Mouse (Mus musculus) heart, embryonic 12.5 days (tissue): ENCODE data around the gene Gpsm3. TPM values are rescaled to one million over a fixed set of nuclear protein-coding genes. Genes with fewer than 3 reads are reported as not detected.
"Not testable (repeated sequence)": the region's sequence is repeated elsewhere in the genome, so short reads cannot be mapped to it uniquely, and the experiment has no call there.

Experiments
- ATAC-seq: fragments of 200-750 bp; cut with Nextera tagmentation; 2 replicates; pipeline ENCODE4 v1.8.0; 2017; ENCODE audit warnings: moderate TSS enrichment, moderate library complexity; ENCODE audit not compliant: insufficient number of reproducible peaks, low FRiP score
- H3K27ac ChIP-seq: fragments of 300-500 bp; sonication (generic); 2 replicates; pipeline ENCODE4 v1.5.1; 2016; ENCODE audit warnings: mild to moderate bottlenecking, moderate library complexity; ENCODE audit not compliant: poor library complexity, severe bottlenecking
- H3K27me3 ChIP-seq: fragments of 300-500 bp; sonication (generic); replicated peaks from 2 replicates; pipeline ENCODE4 v1.6.1; 2016; ENCODE audit warnings: mild to moderate bottlenecking, moderate library complexity
- H3K36me3 ChIP-seq: fragments of 300-500 bp; sonication (generic); 2 replicates; pipeline ENCODE4 v1.6.1; 2016; ENCODE audit warnings: mild to moderate bottlenecking, moderate library complexity
- H3K4me1 ChIP-seq: fragments of 300-500 bp; sonication (generic); replicated peaks from 2 replicates; pipeline ENCODE4 v1.6.1; 2016; ENCODE audit warnings: mild to moderate bottlenecking
- H3K4me2 ChIP-seq: fragments of 300-500 bp; sonication (generic); 2 replicates; pipeline ENCODE4 v1.6.1; 2016; ENCODE audit warnings: mild to moderate bottlenecking, moderate library complexity
- H3K4me3 ChIP-seq: fragments of 300-500 bp; sonication (generic); 2 replicates; pipeline ENCODE4 v1.5.1; 2016; ENCODE audit warnings: mild to moderate bottlenecking
- H3K9ac ChIP-seq: fragments of 300-500 bp; sonication (generic); 2 replicates; pipeline ENCODE4 v1.6.1; 2016; ENCODE audit warnings: mild to moderate bottlenecking, moderate library complexity
- H3K9me3 ChIP-seq: fragments of 300-500 bp; sonication (generic); replicated peaks from 2 replicates; pipeline ENCODE4 v1.6.1; 2016; ENCODE audit warnings: mild to moderate bottlenecking, moderate library complexity
- whole genome bisulfite sequencing: fragments of 180-500 bp; shearing (Covaris S2); methylation state at CpG from one replicate; pipeline ENCODE4 v1.1.7; 2016; 5-methylcytosine and 5-hydroxymethylcytosine counted together
- polyA plus RNA-seq: library from polyadenylated mRNA; unstranded; fragments of >200 nt; fragmentation: Nextera tagmentation; extraction: Ambion mirVana; gene quantifications from 2 replicates; pipeline ENCODE4 v1.2.1, GENCODE M21; 2016

Gene Gpsm3
- polyA plus RNA-seq: 4.4 and 4.6 TPM in 2 replicates

GRCm38 (mm10) chr17:34589681-34590101 lies at the start of gene Gpsm3:
Gene Gpsm3, plus strand, starts transcription at chr17:34589806.
- Histone ChIP-seq H3K4me3 (peak within 1 kb of the TSS; percentile 14; the same call in 1 of the 2 replicates), H3K9ac (peak within 1 kb of the TSS; percentile 98; the same call in 1 of the 2 replicates), H3K4me2 (peak within 1 kb of the TSS; percentile 76), H3K27ac (peak within 1 kb of the TSS; percentile 97), H3K36me3 (peaks cover 11% of the 10 kb centered on the region), H3K9me3 (no peaks in the 10 kb centered on the region), H3K4me1 (peaks cover 64% of the 10 kb centered on the region), H3K27me3 (no peaks in the 10 kb centered on the region)
- ATAC-seq: no peak
- 19% methylated on average over 7 of the region's 7 CpGs for WGBS

DNA sequence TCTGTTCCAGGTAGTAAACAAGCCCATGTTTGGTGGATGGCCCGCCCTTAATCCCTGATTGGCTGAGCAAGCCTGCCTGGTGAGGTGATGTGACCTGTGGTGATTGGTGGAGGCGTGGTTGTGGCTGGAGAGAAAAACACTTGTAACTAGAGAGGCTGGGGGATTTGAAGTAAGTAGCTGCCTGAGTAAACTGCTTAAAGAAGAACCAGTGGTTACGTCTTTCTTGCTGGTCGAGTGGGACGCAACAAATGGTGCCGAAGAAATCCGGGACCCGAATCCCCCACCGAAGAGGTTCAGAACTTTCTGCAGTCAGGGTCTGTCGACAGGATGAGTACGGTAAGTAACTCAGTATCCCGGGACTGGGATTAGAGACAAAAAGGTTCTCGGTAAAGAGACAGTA lies 46.0 kb upstream of the Gpsm3 start:
- H3K9ac ChIP-seq, H3K9me3 ChIP-seq, H3K27me3 ChIP-seq, H3K4me1 ChIP-seq, H3K36me3 ChIP-seq, H3K4me2 ChIP-seq, H3K27ac ChIP-seq, ATAC-seq, H3K4me3 ChIP-seq: not testable (repeated sequence)
- 87% methylated on average over 13 of the region's 13 CpGs for WGBS

DNA sequence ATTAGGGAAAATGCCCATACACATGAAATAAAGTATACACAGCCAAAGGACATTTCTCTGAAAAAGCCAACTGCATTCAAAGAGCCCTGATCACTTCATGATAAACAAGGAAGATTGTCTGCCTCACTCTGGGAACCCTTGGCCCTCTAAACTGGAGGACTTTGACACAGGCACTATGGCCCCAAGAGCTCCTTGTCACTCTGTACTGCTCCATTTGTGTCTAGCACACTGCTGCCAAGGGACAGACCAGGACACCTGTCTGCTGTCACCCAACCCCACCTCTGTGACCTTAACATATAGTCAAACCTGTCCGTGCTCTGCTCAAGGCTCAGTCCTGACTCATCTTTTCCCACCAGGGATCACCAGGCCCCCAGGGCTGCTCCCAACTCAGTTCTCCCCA lies 42.8 kb upstream of the Gpsm3 start:
- Histone ChIP-seq H3K36me3 (no peaks in the 10 kb centered on the region), H3K9ac (no peak overlapping the region), H3K4me2 (no peak overlapping the region), H3K4me1 (no peaks in the 10 kb centered on the region), H3K27me3 (no peaks in the 10 kb centered on the region; the same call in 1 of the 2 replicates), H3K27ac (no peak overlapping the region), H3K9me3 (no peaks in the 10 kb centered on the region), H3K4me3 (no peak overlapping the region)
- no peak for ATAC-seq
- 83% methylated on average over 1 of the region's 1 CpGs for WGBS

DNA sequence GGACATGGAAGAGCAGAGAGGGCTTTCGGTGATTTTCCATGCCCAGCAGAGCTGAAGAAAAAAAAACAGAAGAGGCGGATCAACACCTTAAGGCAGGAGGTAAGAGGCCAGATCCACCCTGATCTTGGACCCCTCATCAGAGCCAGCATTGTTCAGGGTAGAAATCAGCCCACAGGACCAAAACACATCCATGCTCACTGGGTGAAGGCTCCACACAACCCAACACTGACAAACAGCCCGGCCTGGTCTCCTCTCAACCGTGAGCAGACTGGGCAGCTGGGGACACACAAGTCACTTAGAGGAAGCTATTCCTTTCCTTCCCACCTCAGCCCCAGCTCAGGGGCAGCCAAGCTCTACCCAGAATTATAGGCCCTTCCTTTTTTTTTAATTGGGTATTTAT lies 42.0 kb upstream of the Gpsm3 start:
- no peak overlapping the region for H3K4me3 ChIP-seq
- no peaks in the 10 kb centered on the region for H3K36me3 ChIP-seq
- H3K4me2 ChIP-seq: no peak overlapping the region
- H3K27ac ChIP-seq: no peak overlapping the region
- WGBS: 85% methylated on average over 4 of the region's 4 CpGs
- no peak overlapping the region for H3K9ac ChIP-seq
- no peaks in the 10 kb centered on the region for H3K27me3 ChIP-seq
- no peaks in the 10 kb centered on the region for H3K4me1 ChIP-seq
- H3K9me3 ChIP-seq: no peaks in the 10 kb centered on the region
- ATAC-seq: no peak

- no peak for ATAC-seq
- Histone ChIP-seq H3K9me3 (no peaks in the 10 kb centered on the region), H3K27me3 (no peaks in the 10 kb centered on the region), H3K9ac (no peak overlapping the region), H3K4me1 (no peaks in the 10 kb centered on the region), H3K36me3 (no peaks in the 10 kb centered on the region), H3K27ac (no peak overlapping the region), H3K4me3 (no peak overlapping the region), H3K4me2 (no peak overlapping the region)
- 78% methylated on average over 3 of the region's 3 CpGs for WGBS
Observed at GRCm38 (mm10) chr17:34549156-34549555, 40.5 kb upstream of the Gpsm3 start.

- Histone ChIP-seq H3K9me3 (no peaks in the 10 kb centered on the region), H3K27ac (no peak overlapping the region), H3K4me3 (no peak overlapping the region), H3K9ac (no peak overlapping the region), H3K27me3 (no peaks in the 10 kb centered on the region), H3K36me3 (no peaks in the 10 kb centered on the region), H3K4me2 (no peak overlapping the region), H3K4me1 (no peaks in the 10 kb centered on the region)
- WGBS: 65% methylated on average over 2 of the region's 2 CpGs
- no peak for ATAC-seq
Observed at GRCm38 (mm10) chr17:34549843-34550242, 39.8 kb upstream of the Gpsm3 start.

- ATAC-seq: peak; percentile 61; the same call in 1 of the 2 replicates
- Histone ChIP-seq H3K36me3 (no peaks in the 10 kb centered on the region), H3K27ac (no peak overlapping the region), H3K4me1 (no peaks in the 10 kb centered on the region), H3K9ac (no peak overlapping the region), H3K9me3 (no peaks in the 10 kb centered on the region), H3K4me2 (no peak overlapping the region), H3K4me3 (no peak overlapping the region), H3K27me3 (no peaks in the 10 kb centered on the region)
- 24% methylated on average over 5 of the region's 5 CpGs for WGBS
Observed at GRCm38 (mm10) chr17:34555483-34555882, 34.1 kb upstream of the Gpsm3 start.

DNA sequence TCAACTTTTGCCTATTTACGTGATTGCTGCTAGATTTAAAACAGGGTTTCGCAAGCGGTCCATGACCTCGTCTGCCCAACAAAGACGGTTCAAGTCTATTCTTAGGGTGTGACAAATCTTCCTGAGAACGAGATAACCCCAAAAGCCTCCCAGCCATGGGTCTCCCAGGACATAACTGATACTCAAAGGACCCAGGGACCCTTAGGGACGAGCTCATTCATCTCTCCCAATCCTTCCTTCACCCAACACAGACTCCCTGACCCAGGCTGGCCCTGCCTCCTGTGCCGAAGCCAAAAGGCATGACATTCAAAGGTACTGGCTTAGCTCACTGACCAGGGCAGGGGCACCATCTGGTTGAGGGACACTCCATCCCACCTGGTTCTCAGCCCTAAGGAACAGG lies 33.2 kb upstream of the Gpsm3 start:
- H3K4me1 ChIP-seq: no peaks in the 10 kb centered on the region
- H3K36me3 ChIP-seq: no peaks in the 10 kb centered on the region
- H3K27ac ChIP-seq: no peak overlapping the region
- no peak overlapping the region for H3K4me3 ChIP-seq
- 65% methylated on average over 8 of the region's 8 CpGs for WGBS
- H3K4me2 ChIP-seq: no peak overlapping the region
- no peaks in the 10 kb centered on the region for H3K9me3 ChIP-seq
- no peak overlapping the region for H3K9ac ChIP-seq
- no peak for ATAC-seq
- H3K27me3 ChIP-seq: no peaks in the 10 kb centered on the region

GRCm38 (mm10) chr17:34557411-34557810 lies 32.2 kb upstream of the Gpsm3 start:
- H3K4me3 ChIP-seq: no peak overlapping the region
- no peaks in the 10 kb centered on the region for H3K36me3 ChIP-seq
- H3K27me3 ChIP-seq: no peaks in the 10 kb centered on the region
- H3K27ac ChIP-seq: no peak overlapping the region
- H3K9ac ChIP-seq: no peak overlapping the region
- H3K9me3 ChIP-seq: no peaks in the 10 kb centered on the region
- ATAC-seq: no peak
- H3K4me2 ChIP-seq: no peak overlapping the region
- H3K4me1 ChIP-seq: no peaks in the 10 kb centered on the region
- 71% methylated on average over 11 of the region's 11 CpGs for WGBS

DNA sequence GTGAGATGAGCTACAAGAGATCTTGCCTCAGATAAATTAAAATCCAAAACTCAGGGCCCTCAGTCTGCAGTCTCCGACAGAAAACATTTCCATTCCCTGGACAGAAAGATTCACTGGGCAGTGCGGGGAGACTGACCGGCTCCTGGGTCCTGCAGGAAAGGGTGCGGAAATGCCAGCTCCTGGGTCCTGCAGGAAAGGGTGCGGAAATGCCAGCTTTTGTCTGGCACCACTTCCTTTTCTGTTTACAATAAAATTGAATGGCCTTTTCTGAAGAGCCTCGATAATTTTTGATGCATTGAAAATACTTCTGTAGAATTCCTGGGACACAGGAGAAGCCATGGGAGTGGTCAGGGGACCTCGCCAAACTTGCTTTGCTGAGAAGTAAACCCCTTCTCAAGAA lies 30.5 kb upstream of the Gpsm3 start:
- Histone ChIP-seq H3K9me3 (no peaks in the 10 kb centered on the region), H3K27me3 (no peaks in the 10 kb centered on the region), H3K27ac (no peak overlapping the region), H3K9ac (no peak overlapping the region), H3K4me1 (peaks cover 4% of the 10 kb centered on the region), H3K4me2 (no peak overlapping the region), H3K4me3 (no peak overlapping the region), H3K36me3 (no peaks in the 10 kb centered on the region)
- no peak for ATAC-seq
- 79% methylated on average over 7 of the region's 7 CpGs for WGBS

GRCm38 (mm10) chr17:34559895-34560294 lies 29.7 kb upstream of the Gpsm3 start:
- Histone ChIP-seq H3K9me3 (no peaks in the 10 kb centered on the region), H3K27me3 (no peaks in the 10 kb centered on the region), H3K27ac (no peak overlapping the region), H3K4me2 (no peak overlapping the region), H3K36me3 (no peaks in the 10 kb centered on the region), H3K9ac (no peak overlapping the region), H3K4me3 (no peak overlapping the region), H3K4me1 (peaks cover 11% of the 10 kb centered on the region)
- no peak for ATAC-seq
- 16% methylated on average over 15 of the region's 15 CpGs for WGBS

DNA sequence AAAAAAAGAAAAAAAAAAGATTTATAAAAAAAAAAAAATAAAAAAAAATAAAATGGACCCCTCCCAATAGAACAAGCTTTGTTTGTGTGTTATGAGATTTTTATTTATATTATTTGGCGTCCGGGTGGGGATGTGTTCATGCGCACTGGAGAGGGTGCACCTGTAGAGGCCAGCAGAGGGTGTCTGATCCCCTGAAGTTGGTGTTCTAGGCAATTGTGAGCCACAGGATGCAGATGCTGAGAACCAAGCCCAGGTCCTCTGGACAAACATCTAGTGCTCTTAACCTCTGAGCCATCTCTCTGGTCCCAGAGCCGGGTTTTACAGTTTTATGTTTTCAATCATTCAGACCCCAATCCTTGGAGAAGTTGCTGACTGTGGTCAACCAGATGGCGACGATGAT lies 29.2 kb upstream of the Gpsm3 start:
- Histone ChIP-seq H3K4me2 (no peak overlapping the region), H3K27me3 (no peaks in the 10 kb centered on the region), H3K9me3 (no peaks in the 10 kb centered on the region), H3K36me3 (no peaks in the 10 kb centered on the region), H3K27ac (no peak overlapping the region), H3K9ac (no peak overlapping the region), H3K4me3 (no peak overlapping the region), H3K4me1 (peaks cover 12% of the 10 kb centered on the region)
- WGBS: 89% methylated on average over 6 of the region's 6 CpGs
- ATAC-seq: no peak
